Mouse (Mus musculus): ENCODE results near the gene Snap29. TPM values are rescaled to one million over a fixed set of nuclear protein-coding genes. Genes with fewer than 3 reads are reported as not detected.

Gene Snap29
- total and polyA plus RNA-seq, 3 experiments: 21.6 to 47.0 (median 37.4) TPM

- H3K27me3 ChIP-seq (replicated peaks): no peaks in the 10 kb centered on the region
- H3K36me3 ChIP-seq (replicated peaks in 1 of 2; ENCODE audit: control insufficient read depth in 1 of 2, insufficient read depth in 1 of 2, low read length in 1 of 2): peaks cover 0 to 24% of the 10 kb centered on the region in 2 experiments
- peak; percentile 87 for DNase-seq (ENCODE audit: extremely low read depth)
- peaks cover 38% of the 10 kb centered on the region for H3K79me2 ChIP-seq (replicated peaks; ENCODE audit: control insufficient read depth, extremely low read depth, insufficient read depth, poor library complexity, severe bottlenecking)
- peak overlapping the region in 2 of 3 experiments; percentile 29 to 70 for H3K4me3 ChIP-seq (replicated peaks in 1 of 3; ENCODE audit: low read depth in 2 of 3, low read length in 2 of 3, poor library complexity in 1 of 3)
- dilution Hi-C loops (cut with MboI; ENCODE audit: extremely low pct_ligation_motif_present, extremely low pct_unique_long_range_greater_than_20kb, low sequenced_read_pairs): no loop called here
- H3K4me1 ChIP-seq (ENCODE audit: control insufficient read depth in 1 of 2, insufficient read depth in 2 of 2): peaks cover 18 to 55% of the 10 kb centered on the region in 2 experiments
- TF ChIP-seq MYC (IDR thresholded peaks at IDR 0.05; ENCODE audit: low read depth, low read length) (peak; percentile 71; the same call in 1 of the 2 replicates), POLR2AphosphoS2 (IDR thresholded peaks at IDR 0.05; ENCODE audit: low read depth, low read length) (no peak), MXI1 (IDR thresholded peaks at IDR 0.05; ENCODE audit: low read depth, low read length) (peak; percentile 87), RAD21 (IDR thresholded peaks at IDR 0.05; ENCODE audit: low read depth, low read length) (no peak; the same call in none of the 2 replicates), ELF1 (IDR thresholded peaks at IDR 0.05; ENCODE audit: low read depth, low read length) (peak; percentile 64; the same call in 1 of the 2 replicates), IRF4 (IDR thresholded peaks at IDR 0.05; ENCODE audit: low read depth, low read length) (peak; percentile 92), ETS1 (conservative IDR thresholded peaks at IDR 0.05; ENCODE audit: low read depth, low read length) (peak; percentile 89), UBTF (IDR thresholded peaks at IDR 0.05; ENCODE audit: low read depth, low read length) (no peak), ZMIZ1 (IDR thresholded peaks at IDR 0.05; ENCODE audit: low read depth, low read length) (peak; percentile 30), BHLHE40 (IDR thresholded peaks at IDR 0.05; ENCODE audit: low read depth, low read length) (0 out of 2 replicates have a peak, but pooled peaks have one; percentile 50), ZC3H11A (IDR thresholded peaks at IDR 0.05; ENCODE audit: low read depth, low read length) (no peak), TBP (conservative IDR thresholded peaks at IDR 0.05; ENCODE audit: low read depth, low read length) (peak; percentile 55; the same call in 1 of the 2 replicates), SIN3A (IDR thresholded peaks at IDR 0.05; ENCODE audit: low read length) (peak; percentile 92), JUN (IDR thresholded peaks at IDR 0.05; ENCODE audit: insufficient read depth, low read depth, low read length) (peak; percentile 23; the same call in 1 of the 2 replicates), KAT2A (IDR thresholded peaks at IDR 0.05; ENCODE audit: insufficient replicate concordance, low read length) (no peak), CHD2 (IDR thresholded peaks at IDR 0.05; ENCODE audit: low read length) (peak; percentile 55; the same call in 1 of the 2 replicates), MAX (IDR thresholded peaks at IDR 0.05; ENCODE audit: low read length) (peak; percentile 67), TCF12 (IDR thresholded peaks at IDR 0.05; ENCODE audit: low read depth, low read length) (peak; percentile 79; the same call in 1 of the 2 replicates), MEF2A (IDR thresholded peaks at IDR 0.05; ENCODE audit: borderline replicate concordance, low read depth, low read length) (peak; percentile 70), EP300 (IDR thresholded peaks at IDR 0.05; ENCODE audit: low read length) (peak; percentile 92), CTCF (conservative IDR thresholded peaks at IDR 0.05 in 1 of 2, IDR thresholded peaks at IDR 0.05 in 1 of 2; ENCODE audit: low read depth in 2 of 2, low read length in 2 of 2) (no peak), MAZ (IDR thresholded peaks at IDR 0.05; ENCODE audit: low read depth, low read length) (peak; percentile 85), JUND (conservative IDR thresholded peaks at IDR 0.05; ENCODE audit: low read depth, low read length) (0 out of 2 replicates have a peak, but pooled peaks have one; percentile 4), MAFK (IDR thresholded peaks at IDR 0.05; ENCODE audit: insufficient replicate concordance, low read length) (no peak), GABPA (IDR thresholded peaks at IDR 0.05; ENCODE audit: insufficient replicate concordance, low read depth, low read length) (no peak), ZNF384 (IDR thresholded peaks at IDR 0.05; ENCODE audit: low read depth, low read length) (no peak)
- peak overlapping the region; percentile 82 for H3K27ac ChIP-seq (ENCODE audit: insufficient read depth, low read depth)
- in situ Hi-C loops (cut with MboI; ENCODE audit: low pct_ligation_motif_present, low pct_unique_long_range_greater_than_20kb, low sequenced_read_pairs): loop anchor here (5.0 kb wide), 1 partner anchor 123 kb away; the partner anchor contains the start of gene Thap7
- no peaks in the 10 kb centered on the region for H3K9me3 ChIP-seq (replicated peaks; ENCODE audit: low read length)
- peak overlapping the region; percentile 7 for H3K9ac ChIP-seq (ENCODE audit: insufficient read depth, low read depth)
- peak overlapping the region; percentile 99 for H3K4me2 ChIP-seq (ENCODE audit: insufficient read depth, low read depth, poor library complexity, severe bottlenecking)
Observed at GRCm38 (mm10) chr16:17409046-17409445, 3.3 kb downstream of the Snap29 start.
